Mouse (Mus musculus): ENCODE measurements around the gene Tmem123.

Gene Tmem123

DNA sequence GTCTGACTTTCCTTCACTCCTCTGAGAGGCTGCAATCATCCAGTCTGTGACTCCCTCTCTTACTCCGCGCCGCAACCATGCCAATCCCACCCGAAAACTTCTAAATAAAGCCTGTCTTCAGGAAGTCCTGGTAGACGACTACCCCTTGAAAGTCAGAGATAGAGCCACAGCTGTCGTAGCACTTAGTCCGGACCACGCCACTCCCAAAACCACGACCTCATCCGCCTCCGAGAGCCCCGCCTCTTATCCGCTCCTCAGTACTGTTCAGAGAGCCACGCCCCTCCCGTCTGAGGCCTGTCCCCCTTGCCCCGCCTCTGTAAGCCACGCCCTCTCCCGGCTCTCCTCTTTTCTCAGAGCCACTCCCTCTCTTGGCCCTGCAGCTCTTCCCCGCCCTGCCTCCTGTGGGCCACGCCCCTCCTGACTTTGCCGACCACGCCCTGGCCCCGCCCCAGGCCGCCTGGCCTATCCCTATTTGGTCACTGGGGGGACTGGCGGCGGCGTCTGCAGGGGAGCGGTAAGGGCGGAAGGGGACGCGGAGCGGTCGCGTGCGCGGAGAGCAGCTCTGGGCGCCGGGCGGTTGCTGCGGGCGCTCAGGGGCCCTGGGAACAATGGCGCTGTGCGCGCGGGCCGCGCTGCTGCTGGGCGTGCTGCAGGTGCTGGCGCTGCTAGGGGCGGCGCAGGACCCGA is at the start of gene Tmem123:
Tmem123 (plus strand) TSS at position 428 of the 687 bp plus-strand sequence.
- peak; percentile 98 to 100 for DNase-seq (ENCODE audit: low spot score in 2 of 2)

DNA sequence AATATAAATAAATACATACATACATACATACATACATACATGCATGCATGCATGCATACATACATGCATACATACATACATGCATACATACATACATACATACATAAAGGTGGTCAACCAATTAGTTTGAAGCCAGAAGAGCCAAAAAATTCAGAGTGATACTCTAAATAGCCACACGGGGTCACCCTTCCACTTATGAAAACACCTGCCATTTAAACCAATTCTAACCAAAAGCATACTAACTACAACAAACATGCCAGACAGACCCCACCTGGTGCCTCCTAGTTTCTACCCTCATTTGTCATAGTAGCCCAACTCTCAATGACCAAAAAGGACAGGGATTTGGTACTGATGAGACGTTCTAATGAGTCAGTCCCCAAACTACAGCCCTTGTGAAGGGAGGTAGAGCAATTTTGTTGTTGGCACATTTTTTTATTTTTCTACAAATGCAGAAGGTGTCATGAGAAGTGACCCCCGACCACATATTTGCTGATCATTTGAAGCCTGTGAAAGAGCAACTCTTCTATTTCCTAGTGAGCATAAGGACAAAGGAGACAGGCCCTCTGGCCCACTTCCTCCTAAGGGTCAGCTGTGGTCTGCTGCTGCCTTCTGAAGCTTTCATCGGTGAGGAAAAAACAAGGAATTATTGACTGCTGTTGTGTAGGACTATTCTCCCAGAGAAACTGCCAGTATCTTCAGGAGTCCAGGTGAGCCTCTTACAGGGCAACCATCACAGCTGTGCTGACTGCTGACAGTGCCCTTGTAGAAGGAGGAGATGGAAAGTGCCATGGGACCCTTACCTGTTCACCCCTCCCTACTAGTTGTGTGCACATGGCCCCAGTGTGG is 49.6 kb upstream of the Tmem123 start:
- no peak for DNase-seq (ENCODE audit: low spot score in 2 of 2)

- no peak for DNase-seq (ENCODE audit: low spot score in 2 of 2)
These were observed 49.0 kb upstream of the Tmem123 start for GRCm38 (mm10) chr9:7714908-7715175.

DNA sequence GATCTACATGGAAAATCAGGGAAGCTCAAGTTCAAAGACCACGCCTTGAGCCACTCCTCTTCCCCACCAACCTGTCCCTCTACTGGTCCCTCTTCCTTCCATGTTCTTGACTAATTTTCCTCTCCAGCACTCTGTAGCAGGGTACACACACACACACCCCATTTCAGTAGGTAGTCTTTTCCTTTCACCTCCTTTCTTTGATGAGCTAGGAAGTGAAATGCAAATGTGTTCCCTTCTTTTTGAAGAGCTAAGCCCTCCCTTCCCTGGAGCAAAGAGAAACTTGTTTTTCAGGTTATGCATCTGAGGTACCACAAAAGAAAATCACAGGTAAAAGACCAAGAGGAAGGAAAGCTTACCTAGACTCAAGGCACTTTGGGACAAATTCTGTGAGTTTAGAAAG is 42.3 kb upstream of the Tmem123 start:
- DNase-seq (ENCODE audit: low spot score in 2 of 2): no peak

DNA sequence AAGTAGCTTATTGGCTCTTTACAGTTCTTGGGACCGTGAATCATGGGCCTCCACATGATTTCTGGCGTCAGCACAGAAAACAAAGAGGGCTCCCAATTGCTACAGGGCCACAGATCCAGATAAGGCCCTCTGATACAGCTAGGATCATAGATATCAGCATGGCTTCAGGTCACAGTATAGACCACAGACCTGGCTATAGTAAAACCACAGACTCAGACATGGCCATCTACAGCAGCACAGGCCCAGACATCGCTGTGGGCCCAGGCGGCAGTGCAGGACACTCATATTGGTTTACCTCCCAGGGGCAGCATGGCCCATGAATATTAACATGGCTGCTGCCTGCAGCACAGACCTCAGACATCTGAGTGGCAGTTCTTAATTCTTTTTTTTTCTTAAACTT is 34.8 kb upstream of the Tmem123 start:
- no peak for DNase-seq (ENCODE audit: low spot score in 2 of 2)

- no peak for DNase-seq (ENCODE audit: low spot score in 2 of 2)
These were observed 21.1 kb upstream of the Tmem123 start for GRCm38 (mm10) chr9:7742696-7743095.

GRCm38 (mm10) chr9:7744156-7744555 is 19.7 kb upstream of the Tmem123 start:
- no peak for DNase-seq (ENCODE audit: low spot score in 2 of 2)

DNA sequence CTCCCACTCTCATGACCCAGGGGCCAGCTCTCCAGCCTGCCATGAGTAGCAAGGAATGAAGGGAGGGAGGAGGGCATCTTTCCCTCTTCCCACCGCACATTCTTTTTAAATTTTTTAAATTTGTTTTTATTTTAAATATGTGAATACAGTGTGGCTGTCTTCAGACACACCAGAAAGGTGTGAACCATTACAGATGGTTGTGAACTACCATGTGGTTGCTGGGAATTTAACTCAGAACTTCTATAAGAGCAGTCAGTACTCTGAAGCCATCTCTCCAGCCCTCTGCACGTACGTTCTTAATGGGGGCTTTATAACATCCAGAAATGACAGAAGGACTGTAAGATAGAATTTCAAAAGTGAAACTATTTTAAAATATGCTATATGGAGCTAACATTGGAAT is 15.0 kb upstream of the Tmem123 start:
- no peak for DNase-seq (ENCODE audit: low spot score in 2 of 2)

GRCm38 (mm10) chr9:7749537-7749936 is 14.3 kb upstream of the Tmem123 start:
- DNase-seq (ENCODE audit: low spot score in 2 of 2): no peak

- DNase-seq (ENCODE audit: low spot score in 2 of 2): no peak
These were observed 7.9 kb upstream of the Tmem123 start for GRCm38 (mm10) chr9:7755889-7756423.

DNA sequence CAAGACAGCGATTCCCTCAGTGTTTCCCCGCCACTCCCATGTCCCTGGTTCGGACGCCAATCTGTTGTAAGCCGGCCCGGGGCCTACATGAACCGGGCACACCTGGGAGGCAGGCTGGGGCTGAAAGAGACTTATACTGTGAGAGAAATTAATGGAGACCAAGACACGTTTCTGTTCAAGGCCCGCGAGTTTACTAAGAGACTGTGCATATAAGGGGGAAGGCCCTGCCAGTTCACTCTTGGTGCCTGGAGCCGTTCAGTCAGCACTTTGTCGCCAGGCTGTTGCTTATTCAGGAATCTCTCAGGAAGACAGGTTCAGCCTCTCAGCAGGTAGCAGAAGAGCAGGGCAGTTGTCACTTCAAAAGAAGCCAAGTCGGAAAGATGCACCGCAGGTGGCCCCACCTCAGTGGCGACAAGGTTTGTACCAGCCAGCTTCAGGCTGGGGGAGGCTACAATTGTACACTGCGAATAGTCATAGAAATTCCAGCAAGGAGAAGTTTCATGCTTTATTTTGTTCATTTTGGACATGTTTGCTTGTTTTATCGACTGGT is 1.9 kb upstream of the Tmem123 start:
- no peak for DNase-seq (ENCODE audit: low spot score in 2 of 2)

GRCm38 (mm10) chr9:7762741-7763140 is 1.1 kb upstream of the Tmem123 start:
- no peak for DNase-seq (ENCODE audit: low spot score in 2 of 2)

DNA sequence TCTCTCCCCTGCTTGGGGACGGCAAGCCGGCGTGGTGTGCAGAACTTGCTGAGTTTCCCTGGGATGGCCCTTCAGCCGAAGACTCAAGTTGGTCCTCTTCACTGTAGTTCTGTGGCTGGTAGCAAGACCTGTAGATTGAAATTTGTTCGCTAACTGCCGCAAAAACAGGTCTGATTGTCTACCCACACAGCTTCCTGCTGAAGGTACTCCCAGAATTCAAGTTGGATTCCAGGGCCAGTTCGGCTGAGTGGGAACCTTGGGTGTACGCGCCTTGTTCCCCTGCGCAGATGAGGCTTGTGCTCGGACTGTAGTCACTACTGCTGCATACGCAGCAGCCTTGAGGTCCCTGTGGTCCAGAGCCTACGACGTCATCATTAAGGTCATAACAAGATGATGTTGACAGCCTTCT is 626 bp downstream of the Tmem123 start:
- DNase-seq (ENCODE audit: low spot score in 2 of 2): peak; percentile 16 to 52

DNA sequence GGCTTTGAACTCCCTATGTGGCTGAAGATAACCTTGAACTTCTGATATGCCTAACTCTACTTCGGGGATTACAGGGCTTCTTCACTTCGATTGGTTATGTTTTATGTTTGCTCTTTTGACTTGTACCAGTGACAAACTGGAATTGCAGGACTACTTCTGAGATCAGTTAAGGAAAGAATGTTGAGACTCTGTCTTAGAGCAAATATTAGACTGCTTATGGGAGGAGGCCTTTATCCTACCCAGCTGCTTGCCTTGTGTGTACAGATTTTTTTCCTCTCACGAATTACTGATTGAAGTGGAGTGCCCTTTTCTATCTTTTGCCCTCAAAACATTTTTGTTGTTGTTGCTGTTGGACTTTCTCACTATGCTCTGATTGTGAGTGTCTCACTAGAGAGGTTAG is 1.4 kb downstream of the Tmem123 start:
- no peak for DNase-seq (ENCODE audit: low spot score in 2 of 2)

- DNase-seq (ENCODE audit: low spot score in 2 of 2): no peak
These were observed 2.7 kb downstream of the Tmem123 start for GRCm38 (mm10) chr9:7766582-7766981.

DNA sequence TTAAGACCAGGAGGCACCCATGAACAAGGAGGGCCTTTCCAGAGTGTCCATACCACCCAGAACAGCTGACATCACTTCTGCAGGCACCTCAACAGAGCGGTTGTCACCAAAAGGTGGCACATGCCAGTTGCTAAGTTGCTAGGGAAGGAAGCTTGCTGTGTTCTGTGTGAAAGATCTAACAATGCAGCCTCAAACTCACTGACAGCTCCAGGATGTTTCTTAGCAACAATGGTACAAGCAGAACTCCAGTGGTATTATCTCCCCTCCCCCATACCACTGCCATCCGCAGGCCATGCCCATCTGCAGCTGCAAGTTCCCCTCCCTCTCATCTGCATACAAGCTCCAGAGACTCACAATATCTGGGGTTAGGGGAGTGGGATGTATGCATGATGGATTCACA is 3.7 kb downstream of the Tmem123 start:
- DNase-seq (ENCODE audit: low spot score in 2 of 2): no peak

GRCm38 (mm10) chr9:7769081-7769480 is 5.2 kb downstream of the Tmem123 start:
- no peak for DNase-seq (ENCODE audit: low spot score in 2 of 2)

DNA sequence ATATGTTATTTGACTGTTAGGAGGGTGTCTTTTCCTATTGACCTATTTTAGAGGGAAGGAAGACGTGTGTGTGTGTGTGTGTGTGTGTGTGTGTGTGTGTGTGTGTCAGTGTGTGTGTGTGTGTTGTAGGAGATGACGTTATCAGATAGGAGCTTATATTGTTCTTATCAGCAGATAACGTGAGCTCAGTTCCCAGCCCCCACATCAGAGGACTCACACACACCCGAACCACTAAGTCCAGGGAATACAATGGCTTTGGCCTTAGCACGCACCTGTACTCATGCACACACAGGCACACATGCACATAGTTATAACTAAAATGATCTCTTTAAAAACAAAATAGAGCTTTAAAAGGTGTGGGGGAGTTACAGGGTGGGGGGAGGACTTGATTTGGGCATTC is 5.7 kb downstream of the Tmem123 start:
- DNase-seq (ENCODE audit: low spot score in 2 of 2): no peak

- no peak for DNase-seq (ENCODE audit: low spot score in 2 of 2)
These were observed 8.5 kb downstream of the Tmem123 start for GRCm38 (mm10) chr9:7772361-7772760.

DNA sequence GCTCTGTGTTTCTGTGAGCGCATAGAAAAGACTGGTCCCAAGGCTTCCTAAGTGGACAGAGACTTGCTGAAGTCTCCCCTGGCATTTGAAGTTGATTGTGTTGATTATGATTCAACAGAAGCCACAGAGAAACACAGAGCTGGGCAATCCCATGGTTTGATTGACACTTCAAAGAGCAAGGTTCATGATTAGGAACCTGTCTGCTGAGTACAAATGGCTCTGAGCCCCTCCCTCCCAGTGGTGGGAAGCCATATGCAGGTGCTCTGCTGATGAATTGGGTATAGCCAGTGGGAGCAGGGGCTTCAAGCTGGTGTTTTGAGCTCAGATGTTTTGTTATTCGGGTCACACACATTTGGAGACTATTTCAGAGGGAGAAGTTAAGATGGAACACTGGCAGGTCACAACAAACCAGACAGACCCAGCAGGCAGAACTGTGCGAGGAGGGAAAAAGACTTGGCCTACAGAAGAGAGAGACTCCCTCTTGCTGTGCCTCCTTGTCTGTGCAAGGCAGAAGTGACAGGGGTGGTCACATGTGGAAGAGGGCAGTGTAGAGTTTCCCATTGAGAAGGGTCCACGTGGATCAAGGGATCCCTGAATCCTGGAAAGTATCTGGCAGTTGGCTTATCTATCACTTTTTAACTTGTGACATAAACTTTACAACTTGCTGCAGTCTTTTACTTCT is 9.1 kb downstream of the Tmem123 start:
- DNase-seq (ENCODE audit: low spot score in 2 of 2): no peak

DNA sequence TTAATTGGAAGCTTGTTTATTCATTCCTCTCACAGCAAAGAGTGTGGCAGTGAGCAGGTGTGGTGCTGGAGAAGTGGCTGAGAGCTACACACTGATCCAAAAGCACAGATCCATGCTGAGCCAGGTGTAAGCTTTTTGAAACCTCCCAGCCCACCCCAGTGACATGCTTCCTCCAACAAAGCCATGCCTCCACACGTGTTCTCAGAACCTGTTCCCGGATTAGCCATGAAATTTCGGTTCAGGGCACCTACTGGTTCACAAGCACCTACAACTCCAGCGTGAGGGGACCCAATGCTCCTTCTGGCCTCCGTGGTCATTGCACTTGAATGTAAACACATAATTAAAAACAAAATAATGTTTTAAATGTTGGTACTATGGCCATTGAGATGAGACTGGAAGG is 9.8 kb downstream of the Tmem123 start:
- DNase-seq (ENCODE audit: low spot score in 2 of 2): no peak

DNA sequence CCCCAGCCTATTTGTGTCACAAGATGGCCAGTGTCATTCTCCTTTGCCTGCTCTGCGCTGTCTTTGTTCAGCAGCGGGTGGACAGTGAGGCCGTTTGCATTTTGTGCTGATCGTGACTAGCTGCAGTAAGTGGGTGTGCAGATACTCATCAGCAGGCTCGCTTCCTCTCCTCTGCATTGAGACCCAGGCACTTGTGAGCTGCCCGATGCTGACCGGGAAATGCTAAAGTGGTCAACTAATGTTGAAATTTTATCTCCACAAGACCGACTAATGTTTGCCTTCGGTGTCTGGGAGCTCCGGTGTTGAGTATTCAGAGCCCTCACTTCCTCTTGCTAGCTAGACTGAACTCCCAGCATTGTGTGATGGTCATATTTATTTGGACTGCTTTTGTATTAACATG is 10.7 kb downstream of the Tmem123 start:
- DNase-seq (ENCODE audit: low spot score in 2 of 2): no peak
